In genomic region chr13:38602966-38603365, GRCm38 (mm10) we compare ENCODE assay signal across 12 mouse cellular contexts. TPM values are rescaled to one million over a fixed set of nuclear protein-coding genes. Genes with fewer than 3 reads are reported as not detected.
DNase-seq lines count a peak whose midpoint lies in the region; ATAC-seq and TF ChIP-seq lines count a peak whose summit lies in the region.
"Had no signal": no experiment of that assay in that cellular context is flagged by ENCODE, and none has a peak within 500 bp of the region (broad histone marks: within the 10 kb centered on the region; RNA-seq: fewer than 3 reads in every experiment).

No protein-coding gene starts in this region.

- H3K4me2 ChIP-seq in kidney, embryonic 15.5 days: no peak overlapping the region
- H3K4me2 ChIP-seq: hindbrain, embryonic 13.5 days had no signal

- no peaks in the 10 kb centered on the region for H3K27me3 ChIP-seq in heart, embryonic 10.5 days (ENCODE audit: insufficient read depth, poor library complexity, severe bottlenecking)
- H3K27me3 ChIP-seq in heart, adult 2 months (ENCODE audit: control insufficient read depth, insufficient read depth, low read length): no peaks in the 10 kb centered on the region
- H3K27me3 ChIP-seq in kidney, embryonic 15.5 days: no peaks in the 10 kb centered on the region
- H3K27me3 ChIP-seq: hindbrain, embryonic 13.5 days had no signal

- no peak for TF ChIP-seq EP300 in heart, adult 2 months (IDR thresholded peaks at IDR 0.05; ENCODE audit: insufficient read depth, low read depth, low read length)

- H3K9ac ChIP-seq in heart, adult 2 months (ENCODE audit: low read depth, low read length): no peak overlapping the region
- H3K9ac ChIP-seq in kidney, embryonic 15.5 days: no peak overlapping the region
- H3K9ac ChIP-seq: hindbrain, embryonic 13.5 days had no signal

- H3K36me3 ChIP-seq in heart, embryonic 10.5 days: peaks cover 13% of the 10 kb centered on the region; the same call in 1 of the 2 replicates
- H3K36me3 ChIP-seq in heart, adult 2 months (ENCODE audit: control insufficient read depth, insufficient read depth, low read length): no peaks in the 10 kb centered on the region
- peaks cover 24% of the 10 kb centered on the region; the same call in 1 of the 2 replicates for H3K36me3 ChIP-seq in kidney, embryonic 15.5 days

- peaks cover 26% of the 10 kb centered on the region for H3K4me1 ChIP-seq in heart, embryonic 10.5 days
- H3K4me1 ChIP-seq in heart, adult 2 months (ENCODE audit: control insufficient read depth, insufficient read depth, low read length): 0 out of 2 replicates have a peak, but pooled peaks cover 1% of the 10 kb centered on the region
- H3K4me1 ChIP-seq in kidney, embryonic 15.5 days: no peaks in the 10 kb centered on the region

- no peak for TF ChIP-seq POLR2A in heart, adult 2 months (IDR thresholded peaks at IDR 0.05; ENCODE audit: insufficient read depth, low read depth, low read length)

- intact Hi-C loops in heart, adult 2 months (cut with DNase I): no loop called here

- no peak for DNase-seq in heart, embryonic 10.5 days (ENCODE audit: low spot score)
- DNase-seq in heart, adult 2 months: no peak
- DNase-seq in layer of hippocampus, adult 8-10 months (ENCODE audit: low spot score in 2 of 2): peak; percentile 20 to 37
- DNase-seq in layer of hippocampus, postnatal 36 days: no peak
- peak; percentile 84 for DNase-seq in brain, adult 2 months (ENCODE audit: low read depth, low spot score)
- DNase-seq in right cerebral cortex, postnatal 36 days (ENCODE audit: low spot score in 2 of 2): peak; percentile 48 to 57
- DNase-seq: kidney, adult 8-10 months; spleen, adult 18-20 months had no signal

- TF ChIP-seq CTCF in heart, adult 2 months (IDR thresholded peaks at IDR 0.05): no peak

- no peaks in the 10 kb centered on the region for H3K9me3 ChIP-seq in heart, embryonic 10.5 days
- no peaks in the 10 kb centered on the region for H3K9me3 ChIP-seq in kidney, embryonic 15.5 days (replicated peaks)
- H3K9me3 ChIP-seq: hindbrain, embryonic 13.5 days had no signal

- ATAC-seq in kidney, embryonic 15.5 days (replicated peaks; ENCODE audit: low FRiP score): no peak
- ATAC-seq in erythroid progenitor cell, adult 5-6 weeks (replicated peaks; ENCODE audit: low FRiP score, poor library complexity, severe bottlenecking): no peak
- ATAC-seq: activated CD4-positive, CD25-positive, alpha-beta regulatory T cell, adult 4 months had no signal

- peak overlapping the region; percentile 36; the same call in 1 of the 2 replicates for H3K27ac ChIP-seq in heart, embryonic 10.5 days
- H3K27ac ChIP-seq in heart, adult 2 months: no peak overlapping the region
- H3K27ac ChIP-seq in kidney, embryonic 15.5 days: no peak overlapping the region
- H3K27ac ChIP-seq: hindbrain, embryonic 13.5 days had no signal

- no peaks in the 10 kb centered on the region for H3K79me2 ChIP-seq in heart, adult 2 months (replicated peaks; ENCODE audit: control insufficient read depth, insufficient read depth, low read length)

- WGBS in heart, embryonic 10.5 days: 88% methylated on average over 13 of the region's 13 CpGs
- WGBS in heart, adult 2 months: 85% methylated on average over 13 of the region's 13 CpGs
- WGBS in kidney, embryonic 15.5 days: 90% methylated on average over 13 of the region's 13 CpGs

- H3K4me3 ChIP-seq in heart, embryonic 10.5 days: no peak overlapping the region
- H3K4me3 ChIP-seq in heart, adult 2 months: no peak overlapping the region
- H3K4me3 ChIP-seq in kidney, embryonic 15.5 days (replicated peaks): no peak overlapping the region
- H3K4me3 ChIP-seq: hindbrain, embryonic 13.5 days had no signal

RNA-seq across cellular contexts. Expression of gene Bloc1s5, which starts 31.9 kb away (rescaled TPM):
- 17.5 and 21.6 TPM in 2 replicates for polyA plus RNA-seq in heart, embryonic 10.5 days (2016; fragmentation: Nextera tagmentation; extraction: Ambion mirVana)
- total RNA-seq in heart, adult 2 months (2021): 10 to 100 TPM; 10.5 to 12.0 TPM
- polyA plus RNA-seq in heart, adult 2 months (2012; rRNA removed): 5.2 and 7.9 TPM in 2 replicates
- total RNA-seq in layer of hippocampus, adult 8-10 months (2022): 10 to 100 TPM in 1 of 4 experiments, 1 to 10 TPM in 3; 8.0 to 13.5 (median 9.8) TPM
- total RNA-seq in layer of hippocampus, postnatal 36 days (2021): 10 to 100 TPM in 1 of 2 experiments, 1 to 10 TPM in 1; 9.6 to 10.3 TPM
- polyA plus RNA-seq in kidney, embryonic 15.5 days (2015; fragmentation: Nextera tagmentation; extraction: Ambion mirVana): 20.1 and 20.5 TPM in 2 replicates
- total RNA-seq in erythroid progenitor cell, adult 5-6 weeks (2015; ENCODE audit: low replicate concordance): 2.9 and 4.6 TPM in 2 replicates
- total RNA-seq in erythroid progenitor cell, adult 5-6 weeks (2017; ENCODE audit: low replicate concordance): 4.5 and 7.0 TPM in 2 replicates

RNA-seq across cellular contexts. Expression of gene Eef1e1, which starts 55.9 kb away (rescaled TPM):
- polyA plus RNA-seq in heart, embryonic 10.5 days (2016; fragmentation: Nextera tagmentation; extraction: Ambion mirVana): 56.3 and 64.5 TPM in 2 replicates
- 10 to 100 TPM; 11.0 to 11.6 TPM for total RNA-seq in heart, adult 2 months (2021)
- polyA plus RNA-seq in heart, adult 2 months (2012; rRNA removed): 3.9 and 7.3 TPM in 2 replicates
- total RNA-seq in layer of hippocampus, adult 8-10 months (2022): 10 to 100 TPM; 23.1 to 37.0 (median 28.5) TPM
- total RNA-seq in layer of hippocampus, postnatal 36 days (2021): 10 to 100 TPM; 27.4 to 28.4 TPM
- 53.9 and 55.7 TPM in 2 replicates for polyA plus RNA-seq in kidney, embryonic 15.5 days (2015; fragmentation: Nextera tagmentation; extraction: Ambion mirVana)
- total RNA-seq in erythroid progenitor cell, adult 5-6 weeks (2015; ENCODE audit: low replicate concordance): 12.6 and 16.2 TPM in 2 replicates
- 16.3 and 17.1 TPM in 2 replicates for total RNA-seq in erythroid progenitor cell, adult 5-6 weeks (2017; ENCODE audit: low replicate concordance)

Comparison
In these comparisons a context has a peak if more than half of its experiments do, and no peak if none do; other contexts are left out.
1. DNase-seq: peak in layer of hippocampus, adult 8-10 months (2 of 2), brain, adult 2 months (single experiment) and right cerebral cortex, postnatal 36 days (2 of 2); none in heart, embryonic 10.5 days (single experiment), heart, adult 2 months (0 of 2) and layer of hippocampus, postnatal 36 days (0 of 2).